Mouse (Mus musculus) retina, postnatal 7 days (tissue): ENCODE data around the gene Rap1gap.

Experiments used
- DNase-seq: peaks from one replicate; pipeline ENCODE4 v3.0.0-alpha.2; 2012; ENCODE audit warnings: low read depth, low spot score

Rap1gap gene

GRCm38 (mm10) chr4:137661547-137661946, 3.0 kb upstream of the Rap1gap start:
- DNase-seq = no peak

DNA sequence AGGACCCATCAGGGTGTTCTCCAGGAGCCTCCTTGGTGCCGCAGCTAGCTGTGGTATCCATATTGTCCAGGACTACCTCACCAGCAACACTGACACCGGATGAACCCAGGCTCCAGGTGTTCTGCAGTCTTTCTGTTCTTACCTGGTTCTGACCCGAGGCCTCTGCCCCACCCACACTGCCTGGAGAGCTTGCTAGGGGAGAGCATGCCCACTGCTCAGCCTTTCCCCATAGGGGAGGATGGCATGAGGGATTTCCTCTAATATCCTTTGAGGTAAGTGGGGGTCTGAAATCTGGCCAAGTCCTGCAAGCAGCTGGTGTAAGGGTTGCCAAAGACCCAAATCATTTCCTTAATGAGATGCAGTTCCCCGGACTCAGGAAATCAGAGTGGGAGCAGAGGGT, 1.0 kb upstream of the Rap1gap start:
- DNase-seq = no peak

- no peak for DNase-seq
Observed at GRCm38 (mm10) chr4:137664980-137665675, 602 bp downstream of the Rap1gap start.

DNA sequence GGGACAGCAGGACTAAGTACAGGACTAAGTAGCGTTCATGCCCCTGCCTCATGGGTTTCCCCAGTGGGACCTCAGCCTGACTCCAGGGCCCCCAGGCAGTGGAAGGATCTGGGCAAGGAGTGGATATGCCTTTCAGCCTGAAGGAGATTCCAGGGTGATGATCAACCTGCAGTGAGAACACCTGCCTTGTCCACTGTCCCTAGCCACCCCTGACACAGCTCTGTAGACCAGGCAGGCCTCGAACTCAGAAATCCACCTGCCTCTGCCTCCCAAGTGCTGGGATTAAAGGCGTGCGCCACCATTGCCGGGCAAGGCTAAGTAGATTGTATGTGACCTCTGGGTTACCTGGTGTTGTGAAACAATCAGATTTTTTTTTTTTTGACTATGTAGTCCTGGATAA, 1.3 kb downstream of the Rap1gap start:
- DNase-seq = no peak

DNA sequence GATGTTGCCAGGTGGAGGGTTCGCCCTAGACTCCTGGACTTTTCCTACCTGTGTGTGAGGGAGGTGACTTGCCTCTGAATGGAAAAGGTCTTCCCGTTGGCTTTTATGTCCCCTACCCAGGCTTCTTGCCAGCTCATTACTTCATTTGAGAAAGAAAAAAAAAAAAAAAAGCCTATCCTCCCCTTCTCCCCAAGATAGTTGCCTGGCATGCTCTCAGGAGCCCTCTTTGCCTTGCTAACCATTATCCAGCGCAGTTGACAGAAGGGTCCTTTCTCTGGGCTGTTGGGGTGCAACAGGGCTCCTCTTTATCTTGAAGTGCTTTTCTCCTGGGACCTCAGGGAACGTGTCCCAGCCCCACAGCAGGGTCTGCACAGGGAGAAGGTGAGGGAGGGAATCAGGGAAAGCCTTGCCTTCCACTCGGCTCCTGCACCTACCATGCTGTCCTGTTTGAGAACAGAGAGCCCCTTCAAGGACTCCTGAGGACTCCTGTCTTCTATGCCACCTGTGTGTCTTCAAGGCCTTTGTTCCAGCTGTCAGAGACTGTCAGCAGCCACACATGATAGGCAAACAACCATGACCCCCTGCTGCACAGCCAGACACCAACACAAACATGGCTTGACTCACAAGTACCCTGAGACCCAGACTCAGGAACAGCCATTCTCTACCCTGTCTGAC, 1.9 kb downstream of the Rap1gap start:
- DNase-seq = no peak

DNA sequence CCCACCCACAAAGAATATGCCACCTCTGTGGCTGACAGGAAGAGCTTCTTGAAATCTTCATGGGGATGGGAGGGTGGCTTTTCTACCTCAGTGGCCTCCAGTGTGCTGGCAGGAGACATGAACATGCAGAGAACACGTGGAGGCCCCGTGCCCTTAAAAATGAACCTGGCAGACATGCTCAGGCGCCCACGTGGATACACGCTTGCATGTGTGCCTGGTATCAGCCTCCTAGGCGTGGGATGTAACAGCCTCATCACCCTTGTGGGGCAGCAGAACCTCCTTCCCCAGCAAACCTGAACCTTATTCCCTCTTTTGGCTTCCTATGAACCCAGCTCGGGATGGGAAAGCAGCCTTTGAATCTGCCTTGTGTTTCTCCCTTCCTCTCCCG, 2.4 kb downstream of the Rap1gap start:
- no peak for DNase-seq

DNA sequence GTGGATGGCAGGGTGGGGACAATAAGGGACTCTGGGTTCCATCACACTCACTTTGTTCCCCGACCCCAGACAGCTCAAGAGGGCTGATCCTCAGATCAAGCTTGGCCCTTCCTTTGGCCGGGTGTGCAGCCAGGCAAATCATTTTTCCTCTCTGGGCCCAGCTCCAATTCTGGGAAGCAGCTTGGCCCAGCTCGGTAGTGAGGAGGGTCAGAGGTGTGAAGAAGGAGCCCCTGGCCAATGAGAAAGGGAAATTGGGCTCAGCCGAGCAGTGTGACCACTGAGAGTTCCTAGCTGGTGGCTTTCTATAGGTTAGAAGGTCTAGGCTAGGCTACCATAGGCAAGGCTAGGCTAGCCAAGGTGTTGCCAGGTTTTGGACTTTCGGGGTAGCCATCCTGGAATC, 3.2 kb downstream of the Rap1gap start:
- DNase-seq = no peak

GRCm38 (mm10) chr4:137671711-137672500, 7.4 kb downstream of the Rap1gap start:
- DNase-seq = no peak

DNA sequence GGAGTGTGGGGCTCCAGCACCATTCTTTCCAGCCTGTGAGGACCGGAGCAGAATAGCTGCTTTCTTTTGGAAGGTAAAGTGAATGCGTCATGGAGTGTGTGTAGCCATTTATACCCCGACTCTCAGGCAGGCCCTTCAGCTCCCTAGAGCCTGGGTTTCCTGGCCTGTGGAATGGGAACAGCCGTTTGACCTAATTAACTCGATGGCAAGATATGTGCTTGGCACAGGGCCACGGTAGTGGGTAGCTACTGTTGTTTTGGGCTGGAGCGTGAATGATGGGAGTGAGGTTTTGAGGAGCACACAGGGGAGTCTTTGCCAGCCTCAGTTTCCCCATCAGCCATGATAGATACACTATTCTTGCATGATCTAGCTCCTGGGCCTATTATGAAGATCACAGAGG, 11.0 kb downstream of the Rap1gap start:
- DNase-seq = no peak

DNA sequence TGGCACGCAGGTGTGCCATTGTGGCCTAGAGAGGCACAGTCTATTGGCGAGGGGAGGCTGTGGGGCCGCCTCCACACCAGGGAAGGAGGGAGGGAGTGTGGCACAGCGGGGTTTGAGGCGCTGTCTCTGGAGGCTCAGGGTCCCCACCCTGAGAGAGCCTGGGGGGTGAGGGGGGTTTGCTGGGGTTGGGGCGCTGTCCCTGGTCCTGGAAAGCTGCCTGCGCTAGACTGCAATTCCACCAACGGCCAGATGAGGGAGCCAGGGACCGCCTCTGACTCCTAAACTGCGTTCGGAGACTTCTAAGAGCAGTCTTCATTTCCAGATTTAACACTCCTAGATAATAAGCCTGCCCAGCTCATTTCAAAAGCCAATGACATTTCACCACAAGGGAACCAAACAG, 11.5 kb downstream of the Rap1gap start:
- DNase-seq = peak; percentile 53

DNA sequence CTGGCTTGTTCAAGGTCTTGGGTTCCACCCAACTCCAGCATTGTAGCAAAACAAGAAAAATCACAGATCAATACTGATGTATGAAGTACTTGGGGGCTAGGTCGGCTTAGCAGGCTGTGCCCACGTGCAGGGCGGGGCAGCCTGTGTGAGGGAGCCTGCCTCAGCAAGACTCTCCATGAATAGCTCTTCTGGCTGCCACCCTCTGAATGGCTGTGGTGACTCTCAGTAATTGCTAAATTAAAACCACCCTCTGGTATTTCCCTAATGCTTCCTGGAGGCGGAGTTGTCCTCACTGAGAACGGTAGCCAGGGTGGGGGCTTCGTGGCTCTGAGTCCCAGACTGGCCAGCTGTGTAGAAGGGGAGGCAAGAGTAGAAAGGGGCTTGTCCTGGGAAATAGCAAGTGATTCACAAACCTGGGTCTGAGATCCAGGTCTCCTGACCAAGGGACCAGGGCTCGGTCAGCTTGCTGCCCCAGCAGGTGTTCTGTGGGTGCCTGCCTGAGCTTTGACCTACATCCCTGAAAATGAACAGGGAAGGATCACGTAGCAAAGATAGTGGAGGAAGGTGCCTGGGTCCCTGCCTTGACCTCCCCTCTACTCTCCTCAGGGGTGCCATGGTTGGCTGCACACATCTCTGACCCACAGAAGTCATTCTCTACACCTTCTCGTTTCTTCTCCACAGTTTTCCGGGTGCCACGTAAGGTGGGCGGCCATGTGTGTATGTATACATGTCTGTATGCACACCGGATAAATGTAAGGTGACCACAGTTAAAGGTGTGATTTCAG, 12.4 kb downstream of the Rap1gap start:
- DNase-seq = no peak

DNA sequence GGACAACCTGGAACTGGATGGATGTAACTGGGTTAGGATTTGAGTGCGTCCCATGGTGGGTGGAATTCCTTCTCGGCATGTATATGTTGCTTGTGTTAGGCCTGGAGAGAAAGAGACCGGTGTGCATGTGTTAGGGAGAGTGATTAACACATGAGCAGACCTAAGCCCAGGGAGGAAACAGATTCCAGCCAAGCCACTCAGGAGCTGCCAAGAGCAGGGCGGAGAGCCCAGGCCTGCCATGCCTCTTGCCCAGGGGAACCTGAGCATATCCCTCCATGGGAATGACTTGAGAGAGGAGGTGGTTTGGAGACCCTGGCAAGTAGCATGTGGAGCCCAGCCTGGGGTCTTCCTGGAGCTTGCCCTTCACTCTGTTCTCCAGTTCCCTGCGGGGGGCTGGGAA, 13.4 kb downstream of the Rap1gap start:
- no peak for DNase-seq

- DNase-seq = no peak
Observed at GRCm38 (mm10) chr4:137678568-137678967, 14.0 kb downstream of the Rap1gap start.

- no peak for DNase-seq
Observed at GRCm38 (mm10) chr4:137679979-137680550, 15.5 kb downstream of the Rap1gap start.

DNA sequence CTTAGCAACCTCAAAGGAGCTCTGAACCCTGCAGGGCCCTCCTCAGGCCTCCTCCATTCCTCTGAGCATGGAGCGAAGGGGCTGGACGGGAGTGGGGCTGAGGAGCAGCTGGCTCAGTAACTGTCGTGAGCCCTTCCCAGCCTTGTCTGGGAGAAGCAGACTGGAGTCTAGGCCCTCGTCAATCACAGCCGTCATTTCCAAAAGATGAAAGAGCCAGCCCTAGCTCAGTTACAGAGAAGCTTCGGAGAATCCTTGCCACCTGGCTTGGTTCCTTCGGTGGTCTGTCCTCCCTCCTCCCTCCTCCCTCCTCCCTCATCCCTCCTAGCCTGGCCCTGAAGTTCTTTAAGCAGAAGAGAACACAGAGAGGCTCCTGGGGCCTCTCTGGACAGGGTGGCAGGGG, 16.2 kb downstream of the Rap1gap start:
- no peak for DNase-seq

DNA sequence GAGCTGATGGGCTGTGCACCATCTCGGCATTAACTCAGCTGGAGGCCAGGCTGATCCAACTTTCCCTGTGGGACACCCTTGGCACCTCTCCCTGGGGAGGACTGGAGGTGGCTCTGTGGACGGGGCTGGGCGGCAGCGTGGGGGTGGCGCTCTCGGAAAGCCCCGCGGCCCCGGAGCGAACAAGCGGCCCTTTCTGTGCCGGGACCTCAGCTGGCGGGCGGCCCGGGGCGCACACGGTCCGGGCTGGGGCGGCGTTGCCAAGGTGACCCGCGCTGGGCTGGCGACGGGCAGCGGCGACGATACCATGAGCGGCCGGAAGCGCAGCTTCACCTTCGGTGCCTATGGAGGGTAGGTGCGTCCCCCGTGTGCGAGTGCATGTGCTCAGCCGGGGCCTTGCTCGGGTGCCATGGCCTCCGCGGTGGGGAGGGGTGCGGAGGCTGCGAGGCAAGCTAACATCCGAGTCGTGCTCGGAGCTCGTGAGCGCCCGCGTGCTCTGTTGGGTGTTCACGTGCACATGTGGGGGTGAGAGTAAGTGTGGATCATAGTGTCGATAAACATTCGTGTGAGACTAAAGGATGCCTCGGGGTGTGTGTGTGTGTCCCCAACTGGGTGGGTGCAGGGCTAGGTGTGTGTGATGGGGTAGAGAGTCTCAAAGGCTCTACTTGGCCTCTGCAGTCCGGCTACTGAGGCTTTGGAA, 17.0 kb downstream of the Rap1gap start:
- DNase-seq = no peak

DNA sequence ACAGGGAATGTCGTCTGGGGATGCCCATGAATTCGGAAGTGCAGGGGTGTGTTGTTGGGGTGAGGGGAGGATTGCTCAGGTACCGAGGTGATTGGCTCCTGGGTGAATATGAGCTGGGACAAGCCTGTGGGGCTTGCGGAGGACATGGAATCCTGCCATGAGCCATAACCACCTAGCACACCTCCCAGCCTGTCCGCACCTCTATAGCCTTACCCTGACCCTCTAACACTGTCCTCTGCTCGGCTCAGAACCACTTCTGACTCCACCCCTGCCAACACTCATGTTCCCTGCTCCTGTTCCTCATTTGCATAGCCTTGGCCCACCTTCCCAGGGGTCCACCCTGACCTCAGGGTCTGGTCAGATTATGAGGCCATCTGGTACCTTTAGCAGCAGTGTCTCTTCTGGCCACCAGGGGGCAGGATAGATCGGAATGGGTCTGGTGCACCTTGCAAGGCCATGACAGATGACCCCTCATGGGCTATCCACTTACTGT, 18.5 kb downstream of the Rap1gap start:
- no peak for DNase-seq

- no peak for DNase-seq
Observed at GRCm38 (mm10) chr4:137684830-137685343, 20.4 kb downstream of the Rap1gap start.

DNA sequence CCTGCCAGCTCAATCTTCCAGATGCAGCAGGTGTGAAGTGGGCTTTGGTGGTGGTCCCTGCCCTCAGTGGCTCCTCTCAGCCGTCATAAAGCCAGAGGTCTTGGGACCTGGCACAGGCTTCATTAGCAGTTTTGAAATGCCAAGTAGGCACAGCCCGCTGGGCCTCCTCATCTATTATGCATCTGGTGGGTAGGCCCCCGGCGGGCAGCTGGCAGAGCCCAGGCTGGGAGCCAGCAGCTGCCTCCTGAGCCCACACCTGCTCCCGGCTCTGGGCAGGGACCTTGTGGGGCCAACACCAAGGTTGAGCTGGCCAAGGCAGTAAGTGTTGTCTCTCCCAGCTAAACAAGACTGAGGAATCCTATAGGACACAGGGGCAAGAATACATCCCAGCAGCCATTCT, 21.8 kb downstream of the Rap1gap start:
- DNase-seq = no peak

GRCm38 (mm10) chr4:137687234-137687825, 22.8 kb downstream of the Rap1gap start:
- no peak for DNase-seq
